Comparison of ENCODE assay signal across 25 mouse cellular contexts in the genomic region with DNA sequence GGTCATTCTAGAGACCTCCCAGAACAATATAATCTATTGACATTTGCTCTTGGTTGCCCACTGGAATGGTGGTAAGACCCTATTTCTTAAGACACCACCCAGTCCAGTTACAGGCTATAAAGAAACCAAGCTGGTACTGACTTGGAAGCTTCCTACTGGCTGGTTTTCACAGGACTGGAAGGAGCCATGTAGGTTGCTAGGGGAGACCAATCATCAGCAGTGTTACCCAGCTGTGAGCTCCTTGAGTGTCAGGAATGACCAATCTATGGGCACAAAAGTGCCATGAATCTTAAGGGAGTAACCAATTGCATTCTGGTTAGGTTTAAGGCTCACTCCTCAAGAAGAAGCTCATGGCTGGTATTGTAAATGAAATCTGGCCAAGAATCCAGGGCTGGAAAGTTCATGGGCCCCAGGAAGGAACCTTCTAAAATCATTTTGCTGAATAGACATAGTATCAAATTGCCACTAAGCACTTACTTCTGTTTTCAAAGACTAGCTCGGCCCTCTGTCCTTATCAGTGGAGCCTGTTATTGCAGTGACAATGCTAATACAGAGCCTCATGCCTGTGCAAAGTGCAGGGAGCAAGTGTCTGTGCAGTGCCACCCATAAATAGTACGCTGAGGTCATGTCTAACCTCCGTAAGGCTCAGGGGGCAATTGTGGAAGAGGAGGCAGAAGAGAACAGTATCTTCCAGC. TPM values are rescaled to one million over a fixed set of nuclear protein-coding genes. Genes with fewer than 3 reads are reported as not detected.
DNase-seq lines count a peak whose midpoint lies in the region; ATAC-seq and TF ChIP-seq lines count a peak whose summit lies in the region.
"Had no signal": no experiment of that assay in that cellular context is flagged by ENCODE, and none has a peak within 500 bp of the region (broad histone marks: within the 10 kb centered on the region; RNA-seq: fewer than 3 reads in every experiment).

No protein-coding gene starts in this region.

- WGBS in embryonic facial prominence, embryonic 14.5 days: 67% methylated on average over 3 of the region's 3 CpGs
- 83% methylated on average over 3 of the region's 3 CpGs for WGBS in embryonic facial prominence, embryonic 10.5 days
- WGBS in heart, embryonic 15.5 days: 17% methylated on average over 3 of the region's 3 CpGs
- 9% methylated on average over 3 of the region's 3 CpGs for WGBS in heart, postnatal 0 days
- 33% methylated on average over 3 of the region's 3 CpGs for WGBS in intestine, postnatal 0 days

- H3K4me1 ChIP-seq in embryonic facial prominence, embryonic 14.5 days (ENCODE audit: control insufficient read depth, insufficient read depth, low read length): no peaks in the 10 kb centered on the region
- peaks cover 9% of the 10 kb centered on the region for H3K4me1 ChIP-seq in embryonic facial prominence, embryonic 10.5 days
- H3K4me1 ChIP-seq in heart, embryonic 15.5 days (replicated peaks): peaks cover 16% of the 10 kb centered on the region
- H3K4me1 ChIP-seq in heart, postnatal 0 days (ENCODE audit: control insufficient read depth, insufficient read depth): peaks cover 6% of the 10 kb centered on the region; the same call in 1 of the 2 replicates
- 0 out of 2 replicates have a peak, but pooled peaks cover 6% of the 10 kb centered on the region for H3K4me1 ChIP-seq in intestine, postnatal 0 days (replicated peaks; ENCODE audit: control insufficient read depth, insufficient read depth, low read length)
- H3K4me1 ChIP-seq: liver, embryonic 15.5 days; midbrain, embryonic 12.5 days; neural tube, embryonic 15.5 days had no signal

- H3K27ac ChIP-seq in embryonic facial prominence, embryonic 14.5 days (replicated peaks; ENCODE audit: low read depth, low read length): no peak overlapping the region
- no peak overlapping the region for H3K27ac ChIP-seq in embryonic facial prominence, embryonic 10.5 days (replicated peaks)
- H3K27ac ChIP-seq in heart, embryonic 15.5 days: peak overlapping the region; percentile 81
- peak overlapping the region; percentile 40 for H3K27ac ChIP-seq in heart, postnatal 0 days (ENCODE audit: low read depth)
- peak overlapping the region; percentile 67 for H3K27ac ChIP-seq in intestine, postnatal 0 days (ENCODE audit: low read depth, low read length)
- H3K27ac ChIP-seq: forebrain, embryonic 10.5 days; hindbrain, embryonic 14.5 days; layer of hippocampus, adult 2 months; limb, embryonic 13.5 days; liver, embryonic 15.5 days; midbrain, embryonic 12.5 days; neural tube, embryonic 15.5 days had no signal

- H3K9ac ChIP-seq in embryonic facial prominence, embryonic 14.5 days (ENCODE audit: low read depth, low read length): no peak overlapping the region
- H3K9ac ChIP-seq in heart, embryonic 15.5 days: no peak overlapping the region
- no peak overlapping the region for H3K9ac ChIP-seq in heart, postnatal 0 days (replicated peaks; ENCODE audit: low read depth, low read length)
- 0 out of 2 replicates have a peak overlapping the region, but pooled peaks have one; percentile 27 for H3K9ac ChIP-seq in intestine, postnatal 0 days (ENCODE audit: low read depth, low read length)
- H3K9ac ChIP-seq: hindbrain, embryonic 14.5 days; limb, embryonic 13.5 days; liver, embryonic 15.5 days; midbrain, embryonic 12.5 days; neural tube, embryonic 15.5 days had no signal

- no peak overlapping the region for H3K4me2 ChIP-seq in embryonic facial prominence, embryonic 14.5 days (ENCODE audit: low read depth, low read length)
- H3K4me2 ChIP-seq in heart, embryonic 15.5 days: peak overlapping the region; percentile 9; the same call in 1 of the 2 replicates
- H3K4me2 ChIP-seq in heart, postnatal 0 days (ENCODE audit: low read depth, low read length): no peak overlapping the region
- H3K4me2 ChIP-seq in intestine, postnatal 0 days (replicated peaks; ENCODE audit: low read depth): peak overlapping the region; percentile 40
- H3K4me2 ChIP-seq: hindbrain, embryonic 14.5 days; limb, embryonic 13.5 days; liver, embryonic 15.5 days; midbrain, embryonic 12.5 days; neural tube, embryonic 15.5 days had no signal

- no peak overlapping the region for H3K4me3 ChIP-seq in embryonic facial prominence, embryonic 14.5 days (ENCODE audit: low read depth, low read length)
- H3K4me3 ChIP-seq in embryonic facial prominence, embryonic 10.5 days: no peak overlapping the region
- H3K4me3 ChIP-seq in heart, embryonic 15.5 days: no peak overlapping the region
- H3K4me3 ChIP-seq in heart, postnatal 0 days (ENCODE audit: low read depth, low read length): no peak overlapping the region
- no peak overlapping the region for H3K4me3 ChIP-seq in intestine, postnatal 0 days (ENCODE audit: low read depth, low read length)
- H3K4me3 ChIP-seq: forebrain, embryonic 10.5 days; layer of hippocampus, adult 2 months; limb, embryonic 13.5 days; liver, embryonic 15.5 days; midbrain, embryonic 12.5 days; neural tube, embryonic 15.5 days had no signal

- TF ChIP-seq CTCF in heart, postnatal 0 days (IDR thresholded peaks at IDR 0.05; ENCODE audit: low read depth): no peak
- no peak for TF ChIP-seq CTCF in intestine, postnatal 0 days (IDR thresholded peaks at IDR 0.05; ENCODE audit: low read depth)

- no peaks in the 10 kb centered on the region for H3K36me3 ChIP-seq in embryonic facial prominence, embryonic 14.5 days (ENCODE audit: control insufficient read depth, insufficient read depth, low read length)
- no peaks in the 10 kb centered on the region for H3K36me3 ChIP-seq in embryonic facial prominence, embryonic 10.5 days (replicated peaks)
- H3K36me3 ChIP-seq in heart, embryonic 15.5 days: no peaks in the 10 kb centered on the region
- H3K36me3 ChIP-seq in heart, postnatal 0 days (replicated peaks; ENCODE audit: control insufficient read depth, insufficient read depth, low read length): no peaks in the 10 kb centered on the region
- no peaks in the 10 kb centered on the region for H3K36me3 ChIP-seq in intestine, postnatal 0 days (ENCODE audit: control insufficient read depth, insufficient read depth)
- H3K36me3 ChIP-seq: forebrain, embryonic 10.5 days; limb, embryonic 13.5 days; liver, embryonic 15.5 days; midbrain, embryonic 12.5 days; neural tube, embryonic 15.5 days had no signal

- H3K27me3 ChIP-seq in embryonic facial prominence, embryonic 14.5 days (replicated peaks; ENCODE audit: control insufficient read depth, insufficient read depth, low read length): no peaks in the 10 kb centered on the region
- no peaks in the 10 kb centered on the region; the same call in 1 of the 2 replicates for H3K27me3 ChIP-seq in embryonic facial prominence, embryonic 10.5 days (replicated peaks; ENCODE audit: low read depth, poor library complexity, severe bottlenecking)
- no peaks in the 10 kb centered on the region for H3K27me3 ChIP-seq in heart, embryonic 15.5 days
- no peaks in the 10 kb centered on the region for H3K27me3 ChIP-seq in heart, postnatal 0 days (ENCODE audit: control insufficient read depth, insufficient read depth, low read length)
- no peaks in the 10 kb centered on the region for H3K27me3 ChIP-seq in intestine, postnatal 0 days (replicated peaks; ENCODE audit: control insufficient read depth, insufficient read depth, low read length)
- H3K27me3 ChIP-seq: limb, embryonic 13.5 days; liver, embryonic 15.5 days; neural tube, embryonic 15.5 days had no signal

- no peak for TF ChIP-seq EP300 in heart, postnatal 0 days (IDR thresholded peaks at IDR 0.05; ENCODE audit: low read depth)

- H3K9me3 ChIP-seq in embryonic facial prominence, embryonic 14.5 days (ENCODE audit: control insufficient read depth, low read length): no peaks in the 10 kb centered on the region
- no peaks in the 10 kb centered on the region for H3K9me3 ChIP-seq in embryonic facial prominence, embryonic 10.5 days
- no peaks in the 10 kb centered on the region for H3K9me3 ChIP-seq in heart, embryonic 15.5 days (replicated peaks)
- H3K9me3 ChIP-seq in heart, postnatal 0 days (replicated peaks; ENCODE audit: control insufficient read depth, low read length): no peaks in the 10 kb centered on the region
- no peaks in the 10 kb centered on the region for H3K9me3 ChIP-seq in intestine, postnatal 0 days (ENCODE audit: control insufficient read depth)
- H3K9me3 ChIP-seq: forebrain, embryonic 10.5 days; limb, embryonic 13.5 days; liver, embryonic 15.5 days; midbrain, embryonic 12.5 days; neural tube, embryonic 15.5 days had no signal

- ATAC-seq in embryonic facial prominence, embryonic 14.5 days (ENCODE audit: low read depth): peak; percentile 22; the same call in 1 of the 2 replicates
- ATAC-seq in heart, embryonic 15.5 days (replicated peaks; ENCODE audit: insufficient number of reproducible peaks, insufficient read depth, low FRiP score, low read depth): peak; percentile 91
- peak; percentile 92 for ATAC-seq in heart, postnatal 0 days (ENCODE audit: insufficient read depth, low read depth)
- peak; percentile 99 for ATAC-seq in intestine, postnatal 0 days
- ATAC-seq: forebrain, embryonic 16.5 days; inflammation-experienced regulatory T-cells, adult 6 months; lung, postnatal 0 days had no signal

- no peak for DNase-seq in embryonic facial prominence, embryonic 14.5 days (ENCODE audit: low spot score)
- no peak for DNase-seq in embryonic facial prominence, embryonic 10.5 days (ENCODE audit: low spot score)
- DNase-seq in heart, postnatal 14 days: no peak
- DNase-seq in heart, postnatal 0 days (ENCODE audit: low spot score): peak; percentile 39
- no peak for DNase-seq in thymus, postnatal 10 days (ENCODE audit: low spot score in 2 of 2)
- DNase-seq in MN1 (ENCODE audit: low spot score): no peak
- DNase-seq: adrenal gland, postnatal 25 days; cerebellum, adult 9-10 months; gastrocnemius, postnatal 14 days; kidney, postnatal 25 days; right cerebral cortex, adult 18-20 months; right cerebral cortex, postnatal 4 days; thymus, adult 2 months had no signal

- intact Hi-C loops in heart, postnatal 14 days (cut with DNase I): no loop called here

RNA-seq across cellular contexts. Expression of gene Tbca, which starts 20.1 kb away (rescaled TPM):
- polyA plus RNA-seq in embryonic facial prominence, embryonic 14.5 days (2014; fragmentation: Nextera tagmentation; extraction: Ambion mirVana): 228 and 258 TPM in 2 replicates
- 289 and 292 TPM in 2 replicates for polyA plus RNA-seq in embryonic facial prominence, embryonic 10.5 days (2016; fragmentation: Nextera tagmentation; extraction: Ambion mirVana)
- 175 and 214 TPM in 2 replicates for polyA plus RNA-seq in heart, embryonic 15.5 days (2015; fragmentation: Nextera tagmentation; extraction: Ambion mirVana)
- total RNA-seq in heart, postnatal 14 days (2021): 100 to 1,000 TPM; 126 to 136 TPM
- 42.9 and 110 TPM in 2 replicates for total RNA-seq in heart, postnatal 0 days (2014; rRNA removed; ENCODE audit: low replicate concordance)
- 221 and 238 TPM in 2 replicates for polyA plus RNA-seq in heart, postnatal 0 days (2015; fragmentation: Nextera tagmentation; extraction: Ambion mirVana)
- polyA plus RNA-seq in intestine, postnatal 0 days (2015; fragmentation: Nextera tagmentation; extraction: Ambion mirVana): 378 and 387 TPM in 2 replicates

Comparison
In these comparisons a context has a peak if more than half of its experiments do, and no peak if none do; other contexts are left out.
1. H3K4me2 ChIP-seq: peak in heart, embryonic 15.5 days (single experiment) and intestine, postnatal 0 days (single experiment); none in embryonic facial prominence, embryonic 14.5 days (single experiment) and heart, postnatal 0 days (single experiment).
2. ATAC-seq: peak in every context shown above with its lines; median percentile 99 in intestine, postnatal 0 days; 92 in heart, postnatal 0 days; 91 in heart, embryonic 15.5 days; 22 in embryonic facial prominence, embryonic 14.5 days.
3. H3K27ac ChIP-seq: peak in heart, embryonic 15.5 days (single experiment), heart, postnatal 0 days (single experiment) and intestine, postnatal 0 days (single experiment); none in embryonic facial prominence, embryonic 14.5 days (single experiment) and embryonic facial prominence, embryonic 10.5 days (single experiment).